Mouse (Mus musculus) kidney, postnatal 25 days (tissue): Measurements from ENCODE around the gene Daxx.

Experiments used
- DNase-seq, 2 experiments: peaks; one replicate each; pipeline ENCODE4 v3.0.0; 2021; ENCODE audit warnings: mixed read lengths in 2 of 2

The Daxx gene

DNA sequence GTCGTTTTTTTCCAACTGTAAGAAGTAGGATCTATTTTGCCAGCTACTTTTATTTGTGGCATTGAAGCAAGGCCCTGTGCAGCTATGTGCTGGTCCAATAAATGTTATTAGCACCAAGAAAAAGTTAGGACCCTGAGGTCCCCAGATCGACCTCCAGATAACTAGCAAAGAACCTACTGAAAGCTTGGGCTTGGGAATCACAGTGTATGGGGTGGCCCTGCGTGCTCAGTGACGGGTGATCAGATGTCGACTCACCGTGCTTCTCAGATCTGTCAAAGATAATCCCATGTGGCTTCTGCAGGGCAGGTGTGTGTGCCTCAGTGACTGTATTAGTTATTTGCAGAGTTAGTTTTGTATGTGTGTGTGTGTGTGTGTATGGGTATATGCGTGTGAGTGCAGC is 12.1 kb downstream of the Daxx start:
- DNase-seq: peak in 1 of 2 experiments; percentile 38

DNA sequence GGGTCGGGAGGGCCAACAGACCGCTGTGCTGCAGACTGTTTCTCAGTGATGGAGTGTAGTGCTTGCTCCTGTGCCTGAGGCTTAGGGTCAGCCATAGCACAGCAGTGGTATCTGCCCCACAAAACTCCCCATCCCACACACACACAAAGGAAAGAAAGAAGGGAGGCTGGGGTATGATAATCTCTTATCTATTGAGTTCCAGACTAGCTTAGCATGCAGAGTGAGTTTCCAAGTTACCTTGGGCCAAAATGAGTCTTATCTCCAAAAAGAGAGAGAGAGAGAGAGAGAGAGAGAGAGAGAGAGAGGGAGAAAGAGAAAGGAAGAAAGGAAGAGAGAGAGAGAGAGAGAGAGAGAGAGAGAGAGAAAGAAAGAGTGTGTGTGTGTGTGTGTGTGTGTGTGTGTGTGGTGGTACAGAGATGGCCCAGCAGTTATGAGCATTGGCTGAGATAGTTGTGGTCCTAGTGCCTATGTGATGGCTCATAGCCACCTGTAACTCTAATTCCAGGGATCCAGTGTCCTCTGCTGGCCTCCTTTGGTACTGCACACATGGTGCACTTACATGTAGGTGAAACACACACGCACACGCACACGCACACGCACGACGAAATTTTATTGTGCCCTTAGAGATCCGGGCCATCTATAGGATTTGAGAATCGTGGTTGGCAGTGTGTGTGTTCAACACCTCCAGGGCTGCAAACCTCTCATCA is 15.5 kb downstream of the Daxx start:
- peak; percentile 50 to 69 for DNase-seq

DNA sequence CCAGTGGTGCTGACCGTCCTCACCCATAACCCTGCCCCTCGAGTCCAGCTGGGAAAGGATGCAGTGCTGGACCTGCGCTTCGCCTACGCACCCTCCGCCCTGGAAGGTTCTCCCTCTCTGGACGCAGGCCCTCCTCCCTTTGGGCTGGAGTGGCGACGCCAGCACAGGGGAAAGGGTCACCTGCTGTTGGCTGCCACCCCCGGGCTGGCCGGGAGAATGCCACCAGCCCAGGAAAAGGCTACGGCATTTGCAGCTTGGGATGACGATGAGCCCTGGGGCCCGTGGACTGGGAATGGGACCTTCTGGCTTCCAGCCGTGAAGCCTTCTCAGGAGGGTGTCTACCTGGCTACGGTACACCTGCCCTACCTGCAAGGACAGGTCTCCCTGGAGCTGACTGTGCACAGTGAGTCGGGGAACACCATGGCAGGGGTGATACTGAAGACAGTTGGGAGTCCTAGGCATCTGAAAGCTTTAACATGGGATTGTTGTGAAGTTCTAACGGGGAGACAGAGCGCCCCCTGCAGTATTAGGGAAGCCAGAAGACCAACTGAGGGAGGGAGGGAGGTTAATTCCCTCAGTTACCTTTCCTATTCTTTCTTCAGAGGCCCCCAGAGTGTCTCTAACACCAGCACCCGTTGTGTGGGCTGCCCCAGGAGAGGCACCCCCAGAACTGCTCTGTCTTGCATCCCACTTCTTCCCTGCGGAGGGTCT is 16.3 kb downstream of the Daxx start:
- DNase-seq: peak in 1 of 2 experiments; percentile 45

DNA sequence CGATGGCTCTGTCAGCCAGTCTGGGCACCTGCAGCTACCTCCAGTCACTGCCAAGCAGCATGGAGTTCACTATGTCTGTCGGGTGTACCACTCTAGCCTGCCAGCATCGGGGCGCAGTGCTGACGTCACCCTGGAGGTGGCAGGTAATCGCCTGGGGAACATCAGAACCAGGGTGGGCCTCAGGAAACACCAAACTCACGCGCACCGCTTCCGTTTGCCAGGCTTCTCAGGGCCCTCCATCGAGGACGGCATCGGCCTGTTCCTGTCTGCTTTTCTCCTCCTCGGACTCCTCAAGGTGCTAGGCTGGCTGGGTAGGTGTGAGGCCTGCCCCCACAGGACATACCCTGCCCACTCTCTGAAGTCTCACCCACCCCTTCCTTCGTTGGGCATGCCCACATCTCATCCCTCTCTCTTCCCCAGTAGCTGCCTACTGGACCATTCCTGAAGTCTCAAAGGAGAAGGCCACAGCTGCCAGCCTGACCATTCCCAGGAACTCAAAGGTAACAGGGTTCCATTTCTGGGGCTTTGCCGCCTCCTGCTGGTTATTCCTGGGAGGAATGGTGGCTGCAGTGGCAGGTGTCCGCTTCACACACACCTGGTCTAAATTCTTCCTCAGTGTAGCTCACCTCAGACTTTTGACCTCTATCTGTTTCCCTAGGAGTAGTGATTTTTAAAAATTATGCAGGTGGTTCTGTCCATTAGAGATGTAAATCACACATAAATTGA is 17.2 kb downstream of the Daxx start:
- DNase-seq: peak; percentile 49 to 56

DNA sequence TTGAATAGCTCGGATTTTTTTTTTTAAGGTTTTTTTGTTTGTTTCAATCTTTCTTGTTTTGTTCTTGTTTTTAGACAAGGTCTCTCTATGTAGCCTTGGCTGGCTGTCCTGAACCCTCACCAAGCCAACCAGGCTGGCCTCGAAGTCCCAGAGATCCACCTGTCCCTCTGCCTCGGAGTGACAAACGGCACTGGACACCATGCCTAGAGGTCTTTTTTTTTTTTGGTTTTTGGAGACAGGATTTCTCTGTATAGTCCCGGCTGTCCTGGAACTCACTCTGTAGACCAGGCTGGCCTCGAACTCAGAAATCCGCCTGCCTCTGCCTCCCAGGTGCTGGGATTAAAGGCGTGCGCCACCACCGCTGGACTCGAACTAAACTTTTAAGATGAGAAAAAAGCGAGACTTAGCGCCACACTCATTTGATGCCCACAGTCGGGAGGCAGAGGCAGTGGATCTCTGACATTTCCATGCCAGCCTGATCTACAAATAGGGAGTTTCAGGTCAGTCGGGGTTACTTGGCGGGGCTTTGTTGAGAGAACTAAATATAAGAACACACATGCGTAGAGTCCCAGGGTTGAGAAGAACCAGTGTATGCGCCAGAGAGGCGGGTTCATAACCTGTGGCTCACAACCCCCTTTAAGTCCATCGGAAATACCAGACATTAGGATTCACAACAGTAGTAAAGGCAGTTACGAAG is 19.2 kb downstream of the Daxx start:
- DNase-seq: peak in 1 of 2 experiments; percentile 24

DNA sequence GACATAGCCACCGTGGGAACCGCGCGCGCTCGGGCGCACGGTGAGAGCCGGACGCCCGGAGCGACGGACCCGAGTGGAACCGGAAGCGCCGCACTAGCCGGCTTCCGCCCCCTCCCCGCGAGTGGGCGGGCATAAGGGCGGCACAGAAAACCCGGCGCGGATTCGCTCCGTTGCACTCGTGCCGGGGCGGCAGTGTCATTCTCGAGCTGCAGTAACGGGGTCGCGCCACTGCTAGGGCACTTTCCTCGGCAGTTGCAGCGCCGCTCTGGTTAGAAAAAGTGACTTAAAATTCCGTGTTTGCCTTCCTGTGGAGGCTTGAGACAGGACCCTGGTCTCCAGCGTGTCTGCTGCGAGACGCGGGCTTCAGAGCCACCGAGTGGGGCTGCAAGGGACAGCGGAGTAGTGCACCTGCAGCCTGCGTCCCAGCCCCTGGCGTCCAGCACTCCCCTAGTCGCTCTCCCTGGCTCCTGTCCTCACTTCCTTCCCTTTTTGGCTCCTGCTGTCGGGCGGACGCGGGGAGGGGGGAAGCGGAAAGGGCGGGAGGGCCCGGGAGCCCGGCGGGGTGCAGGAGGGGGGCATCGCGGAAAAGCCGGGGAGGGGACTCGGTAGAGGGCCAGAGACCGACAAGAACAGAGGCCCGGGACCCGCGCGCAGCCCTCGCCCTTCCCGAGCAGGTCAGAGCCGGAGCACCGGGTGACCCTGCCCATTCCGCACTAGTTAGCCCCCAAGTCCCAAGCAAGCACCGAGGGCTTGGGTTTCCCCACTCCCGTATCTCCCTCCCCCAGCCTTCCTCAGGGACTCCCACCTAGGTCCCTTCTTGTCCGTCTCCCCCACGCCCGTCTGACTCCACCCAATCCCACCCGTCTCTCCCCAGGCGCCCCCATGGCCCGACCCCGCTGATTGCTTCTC is 20.4 kb downstream of the Daxx start, which contains the start of gene Rgl2:
Gene Rgl2, plus strand, starts transcription at position 173 of the 909 bp plus-strand sequence.
- DNase-seq: peak; percentile 92 to 94

DNA sequence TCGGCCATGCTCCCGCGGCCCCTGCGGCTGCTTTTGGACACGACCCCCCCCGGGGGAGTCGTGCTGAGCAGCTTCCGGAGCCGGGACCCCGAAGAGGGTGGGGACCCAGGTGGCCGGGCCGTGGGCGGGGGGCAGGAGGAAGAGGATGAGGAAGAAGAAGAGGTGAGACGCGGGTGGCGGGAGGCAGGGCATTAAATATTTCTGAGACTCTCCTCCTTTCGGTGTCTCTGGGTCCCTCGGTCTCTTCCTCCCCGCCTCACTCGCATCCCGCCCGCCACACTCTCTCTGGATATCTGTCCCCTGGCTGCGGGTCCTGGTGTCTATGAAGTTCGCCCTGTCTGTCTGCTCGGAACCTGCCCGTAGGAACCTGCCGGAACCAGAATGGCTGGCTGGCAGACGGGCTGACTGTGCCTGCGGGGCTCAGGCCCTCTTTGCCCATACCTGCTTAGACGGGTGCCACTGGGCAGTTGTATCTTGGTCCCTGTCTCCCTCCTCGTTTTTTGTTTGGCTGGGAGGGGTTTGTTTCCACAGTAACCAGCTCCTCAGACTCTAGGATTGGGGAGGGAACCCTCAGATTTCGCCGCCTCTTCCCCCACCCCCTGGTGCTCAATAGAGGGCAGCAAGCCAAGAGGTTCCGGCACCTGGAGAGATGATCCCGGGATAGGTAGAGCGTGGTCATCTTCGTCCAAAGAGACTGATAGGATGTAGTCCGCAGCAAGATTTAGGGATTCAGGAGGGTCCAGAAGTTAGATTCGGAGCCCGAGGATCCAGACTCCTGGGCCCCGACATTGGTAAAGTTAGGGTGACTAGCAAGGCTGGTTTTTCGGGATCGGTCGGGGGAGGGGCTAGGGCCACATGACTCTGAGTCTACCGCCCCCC is 21.3 kb downstream of the Daxx start:
- DNase-seq: peak; percentile 75 to 84

DNA sequence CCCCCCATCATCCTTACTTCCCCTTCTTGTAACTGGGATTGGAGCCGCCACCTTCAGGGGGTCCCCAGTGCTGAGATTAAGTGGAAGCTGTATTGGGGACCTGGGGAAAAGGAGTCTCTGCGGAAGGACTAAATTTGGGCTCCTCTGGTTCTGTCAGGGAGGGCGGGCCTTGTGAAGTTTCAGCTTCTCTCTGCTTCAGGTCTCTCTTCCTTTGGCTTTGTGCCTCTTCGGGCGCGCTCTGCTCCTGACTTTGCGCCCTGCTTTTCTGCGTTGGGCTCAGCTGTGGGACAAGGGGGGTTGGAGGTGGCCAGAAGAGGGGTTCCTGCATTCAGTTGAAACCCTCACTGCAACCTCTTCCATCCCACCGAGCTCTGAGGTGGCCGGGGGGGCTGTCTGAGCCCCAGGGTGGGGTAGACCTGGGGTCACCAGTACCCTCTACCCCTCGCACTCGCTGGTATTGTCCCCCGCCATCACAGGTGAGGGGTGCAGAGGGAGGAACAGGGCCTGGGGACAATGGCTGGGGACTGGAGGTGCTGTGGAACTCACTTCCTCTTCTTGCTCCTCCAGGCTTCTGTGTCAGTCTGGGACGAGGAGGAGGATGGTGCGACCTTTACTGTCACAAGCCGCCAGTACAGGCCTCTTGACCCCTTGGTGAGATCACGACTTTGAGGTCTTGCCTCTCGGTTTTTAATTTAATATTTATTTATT is 22.1 kb downstream of the Daxx start:
- DNase-seq: peak in 1 of 2 experiments; percentile 39

DNA sequence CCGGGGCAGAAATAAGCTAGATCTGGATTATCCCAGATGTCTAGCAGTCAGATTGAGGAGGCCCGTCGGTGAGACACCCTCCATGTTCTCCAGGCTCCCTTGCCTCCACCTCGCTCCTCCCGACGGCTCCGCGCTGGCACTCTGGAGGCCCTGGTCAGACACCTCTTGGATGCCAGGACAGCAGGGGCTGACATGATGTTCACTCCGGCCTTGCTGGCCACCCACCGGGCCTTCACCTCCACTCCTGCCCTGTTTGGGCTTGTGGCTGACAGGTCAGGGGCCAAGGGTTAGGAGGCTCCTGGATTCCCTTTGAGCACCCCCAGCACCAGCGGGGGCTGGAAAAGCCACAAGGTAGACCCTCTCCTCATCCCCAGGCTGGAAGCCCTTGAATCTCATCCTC is 22.7 kb downstream of the Daxx start:
- DNase-seq: peak in 1 of 2 experiments; percentile 56

DNA sequence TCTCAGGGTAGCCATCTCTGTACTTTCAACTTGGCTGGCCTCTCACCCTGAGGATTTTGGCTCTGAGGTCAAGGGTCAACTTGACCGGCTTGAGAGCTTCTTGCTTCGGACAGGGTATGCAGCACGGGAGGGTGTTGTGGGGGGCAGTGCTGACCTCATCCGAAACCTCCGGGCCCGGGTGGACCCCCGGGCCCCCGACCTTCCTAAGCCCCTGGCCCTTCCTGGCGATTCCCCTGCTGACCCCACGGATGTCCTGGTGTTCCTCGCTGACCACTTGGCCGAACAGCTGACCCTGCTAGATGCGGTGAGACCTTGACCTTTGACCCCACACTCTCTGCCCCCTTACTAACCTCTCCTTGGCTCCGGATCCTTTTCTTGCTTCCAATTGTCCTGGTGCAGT is 23.2 kb downstream of the Daxx start:
- no peak for DNase-seq

DNA sequence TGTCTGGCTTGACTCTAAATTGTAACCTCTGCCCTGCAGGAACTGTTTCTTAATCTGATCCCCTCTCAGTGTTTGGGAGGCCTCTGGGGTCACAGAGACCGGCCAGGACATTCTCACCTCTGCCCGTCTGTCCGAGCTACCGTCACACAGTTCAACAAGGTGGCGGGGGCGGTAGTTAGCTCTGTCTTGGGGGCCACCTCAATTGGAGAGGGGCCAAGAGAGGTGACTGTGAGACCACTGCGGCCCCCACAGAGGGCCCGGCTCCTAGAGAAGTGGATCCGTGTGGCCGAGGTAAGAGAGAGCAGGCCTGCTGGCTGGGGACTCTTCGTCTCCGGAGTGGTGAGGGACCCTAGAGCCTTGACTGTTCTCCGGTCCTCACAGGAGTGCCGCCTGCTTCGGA is 23.8 kb downstream of the Daxx start:
- no peak for DNase-seq

DNA sequence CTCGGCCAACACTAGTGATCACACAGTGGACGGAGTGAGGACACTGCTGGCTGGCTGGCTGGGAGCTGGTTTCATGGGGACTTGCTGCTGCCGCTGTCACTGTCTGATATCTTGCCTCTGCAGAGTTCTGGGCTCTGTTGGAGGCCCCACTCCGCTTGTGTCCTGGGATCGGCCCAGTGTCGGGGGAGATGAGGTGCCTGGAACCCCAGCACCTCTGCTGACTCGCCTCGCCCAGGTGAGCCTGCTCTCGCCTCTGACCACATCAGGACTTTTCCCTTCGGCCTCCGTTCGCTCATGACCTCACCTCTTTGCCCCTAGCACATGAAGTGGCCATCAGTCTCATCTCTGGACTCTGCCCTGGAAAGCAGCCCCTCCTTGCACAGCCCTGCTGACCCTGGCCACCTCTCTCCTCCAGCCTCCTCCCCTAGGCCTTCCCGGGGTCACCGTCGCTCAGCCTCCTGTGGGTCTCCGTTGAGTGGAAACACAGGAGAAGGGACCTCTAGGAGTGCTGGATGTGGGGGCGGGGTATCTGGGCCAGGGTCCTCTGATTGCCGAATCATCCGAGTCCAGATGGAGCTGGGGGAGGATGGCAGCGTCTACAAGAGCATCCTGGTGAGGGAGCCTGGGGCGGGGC is 26.3 kb downstream of the Daxx start:
- DNase-seq: no peak

DNA sequence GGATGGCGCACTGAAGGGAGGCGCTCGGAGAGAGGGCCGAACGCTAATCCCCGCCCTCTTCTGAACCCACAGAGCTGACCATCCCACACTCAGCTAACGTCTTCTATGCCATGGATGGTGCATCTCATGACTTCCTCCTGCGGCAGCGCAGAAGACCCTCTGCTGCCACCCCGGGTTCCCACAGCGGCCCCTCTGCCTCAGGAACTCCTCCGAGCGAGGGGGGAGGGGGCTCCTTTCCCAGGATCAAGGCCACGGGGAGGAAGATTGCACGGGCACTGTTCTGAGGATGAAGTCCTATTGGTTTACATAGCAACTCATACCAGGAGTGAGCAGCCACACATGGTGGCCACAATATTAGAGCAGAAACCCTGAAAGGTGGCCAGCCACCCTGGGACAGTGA is 27.8 kb downstream of the Daxx start:
- DNase-seq: no peak

DNA sequence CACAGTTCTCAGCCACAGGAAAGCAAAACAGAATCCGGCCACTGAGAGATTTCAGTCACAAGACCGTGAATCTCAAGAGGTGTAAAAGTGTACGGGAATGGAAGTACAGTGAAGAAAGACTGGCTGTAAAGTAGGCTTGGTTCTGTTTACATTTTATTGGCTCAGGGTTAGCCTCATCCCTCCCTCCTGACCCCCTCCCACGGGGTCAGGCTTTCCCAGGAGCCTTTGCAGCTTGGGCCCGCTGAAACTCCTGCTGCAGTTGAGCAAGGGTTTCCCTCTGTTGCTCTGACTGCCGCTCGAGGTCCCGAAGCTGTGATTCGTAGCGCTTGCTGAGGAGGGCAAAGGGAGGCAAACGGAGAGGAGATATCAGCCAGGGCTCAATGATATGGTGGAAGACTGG is 29.6 kb downstream of the Daxx start:
- DNase-seq: no peak

DNA sequence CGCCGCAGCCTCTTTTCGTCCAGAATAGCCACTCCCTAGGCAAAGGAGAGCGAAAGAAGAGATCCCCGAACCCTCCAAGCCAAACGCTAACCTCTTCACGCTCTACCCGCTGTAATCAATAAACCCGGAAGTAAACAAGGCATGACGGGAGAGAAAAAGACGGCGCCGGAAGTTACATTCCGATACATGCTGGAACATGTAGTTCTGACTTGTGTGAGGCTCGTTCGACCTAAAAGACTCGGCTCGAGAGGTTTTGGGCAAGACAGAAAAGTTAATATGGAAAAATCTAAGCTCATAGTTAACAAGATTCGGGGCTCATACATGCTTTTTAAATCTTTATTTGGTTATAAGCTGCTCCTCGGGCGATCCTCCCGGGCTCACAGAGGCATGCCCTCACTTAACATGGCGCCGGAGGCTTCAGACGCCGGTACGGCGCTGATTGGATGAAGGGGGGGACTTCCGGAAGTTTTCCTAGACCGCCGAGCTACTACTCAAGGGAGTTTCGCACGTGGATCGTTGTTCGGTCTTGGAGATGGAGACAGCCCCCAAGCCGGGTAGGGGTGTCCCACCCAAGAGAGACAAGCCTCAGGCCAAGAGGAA is 31.1 kb downstream of the Daxx start, which contains the start of the genes Pfdn6 and Wdr46:
Gene Pfdn6, minus strand, starts transcription at position 138 of the 600 bp plus-strand sequence.
Gene Wdr46, plus strand, starts transcription at position 455 of the 600 bp plus-strand sequence.
- DNase-seq: peak; percentile 91

DNA sequence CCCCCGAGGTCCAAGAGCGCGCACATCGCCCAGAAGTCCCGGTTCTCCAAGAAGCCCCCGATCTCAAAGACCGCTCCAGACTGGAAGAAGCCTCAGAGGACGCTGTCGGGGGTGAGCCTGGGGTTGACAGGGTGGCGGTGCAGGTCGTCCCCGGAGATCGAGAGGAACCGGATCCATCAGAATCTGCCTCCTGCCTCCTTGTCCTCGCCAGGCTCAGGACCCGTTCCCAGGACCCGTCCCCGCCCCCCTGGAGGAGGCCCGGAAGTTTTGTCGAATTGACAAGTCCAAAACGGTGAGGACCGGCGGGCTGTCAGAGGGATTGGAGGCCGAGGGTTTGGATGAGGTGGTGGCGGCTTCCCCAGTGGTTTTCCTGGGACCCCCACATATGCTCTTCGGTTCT is 31.8 kb downstream of the Daxx start:
- DNase-seq: peak in 1 of 2 experiments; percentile 68

DNA sequence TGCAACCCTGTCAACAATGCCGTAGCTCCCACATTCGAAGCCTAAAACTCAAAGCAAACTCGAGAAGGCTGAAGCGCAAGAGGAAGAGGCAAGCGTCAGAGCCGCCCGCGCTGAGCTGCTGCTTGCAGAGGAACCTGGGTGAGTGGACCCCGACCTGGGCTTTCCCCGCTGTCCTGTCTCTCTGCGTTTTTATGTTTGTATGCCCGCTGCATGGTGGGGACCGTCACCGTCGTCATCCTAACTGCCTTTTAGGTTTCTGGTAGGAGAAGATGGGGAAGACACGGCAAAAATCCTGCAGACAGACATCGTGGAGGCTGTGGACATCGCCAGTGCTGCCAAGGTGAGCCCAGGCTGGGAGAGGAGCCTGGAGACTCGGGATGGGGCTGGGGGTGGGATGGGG is 32.2 kb downstream of the Daxx start:
- no peak for DNase-seq

DNA sequence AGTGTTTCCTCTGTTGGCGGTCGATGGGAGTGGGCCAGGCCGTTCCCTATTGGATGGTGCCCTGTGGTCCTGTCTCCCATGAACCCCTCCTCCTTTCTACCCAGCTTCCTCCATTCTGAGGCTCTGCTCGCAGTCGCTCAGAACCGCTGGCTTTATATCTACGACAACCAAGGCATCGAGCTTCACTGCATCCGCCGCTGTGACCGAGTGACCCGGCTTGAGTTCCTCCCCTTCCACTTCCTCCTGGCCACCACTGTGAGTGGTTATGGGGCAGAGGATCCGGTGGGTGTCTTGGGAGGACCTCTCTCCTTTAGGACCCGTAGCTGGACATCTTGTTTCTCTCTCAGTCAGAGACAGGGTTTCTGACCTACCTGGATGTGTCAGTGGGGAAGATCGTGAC is 34.2 kb downstream of the Daxx start:
- no peak for DNase-seq
